Mouse (Mus musculus): ENCODE results near the gene 1700020D05Rik.

GRCm38 (mm10) chr19:5480016-5480415, 23.6 kb downstream of the 1700020D05Rik start:
- TF ChIP-seq CTCF (IDR thresholded peaks at IDR 0.05; ENCODE audit: extremely low read depth, insufficient read depth, insufficient read length, insufficient replicate concordance), result no peak
- TF ChIP-seq POLR2A (IDR thresholded peaks at IDR 0.05; ENCODE audit: low read depth, low read length), result no peak

Measured in spleen, adult 2 months (tissue).